Mouse (Mus musculus) thymus, adult 2 months (tissue): ENCODE results near the gene Abraxas2. TPM values are rescaled to one million over a fixed set of nuclear protein-coding genes. Genes with fewer than 3 reads are reported as not detected.
A peak's percentile ranks its signal among the peaks of the same experiment; 100 is the strongest.

ENCODE experiments used
- DNase-seq: peaks from one replicate; pipeline ENCODE4 v3.0.0; 2021
- H3K27ac ChIP-seq: fragments of 200-500 bp; 2 replicates; pipeline ENCODE4 v1.5.1; 2012; ENCODE audit warnings: low read length, control low read depth; ENCODE audit not compliant: control insufficient read depth, insufficient read depth
- H3K27me3 ChIP-seq: fragments of 200-500 bp; 2 replicates; pipeline ENCODE4 v1.6.1; 2012; ENCODE audit warnings: mild to moderate bottlenecking, low read length, moderate library complexity, mixed read lengths; ENCODE audit not compliant: control insufficient read depth, insufficient read depth
- H3K36me3 ChIP-seq: fragments of 200-500 bp; 2 replicates; pipeline ENCODE4 v1.6.1; 2012; ENCODE audit warnings: mild to moderate bottlenecking, low read length, moderate library complexity; ENCODE audit not compliant: control insufficient read depth, insufficient read depth
- H3K4me1 ChIP-seq: fragments of 200-500 bp; replicated peaks from 2 replicates; pipeline ENCODE4 v1.6.1; 2012; ENCODE audit warnings: low read length; ENCODE audit not compliant: control insufficient read depth, insufficient read depth
- H3K4me3 ChIP-seq: fragments of 200-500 bp; 2 replicates; pipeline ENCODE4 v1.5.1; 2012; ENCODE audit warnings: mild to moderate bottlenecking, low read length, control low read depth, moderate library complexity; ENCODE audit not compliant: control insufficient read depth, insufficient read depth
- CTCF ChIP-seq: fragments of 200-500 bp; IDR thresholded peaks from 2 replicates; pipeline ENCODE4 v1.5.1; 2012; ENCODE audit warnings: mild to moderate bottlenecking, control low read depth, low read length, moderate library complexity, borderline replicate concordance; ENCODE audit not compliant: control insufficient read depth, poor library complexity, insufficient read depth; ENCODE audit errors: extremely low read depth
- POLR2A ChIP-seq: fragments of 200-500 bp; IDR thresholded peaks from 2 replicates; pipeline ENCODE4 v1.6.1; 2012; ENCODE audit warnings: mild to moderate bottlenecking, low read length, control low read depth, moderate library complexity; ENCODE audit not compliant: control insufficient read depth, poor library complexity, insufficient read depth; ENCODE audit errors: extremely low read depth
- WGBS: fragments of 180-500 bp; shearing (Covaris S2); methylation state at CpG from one replicate; pipeline ENCODE4 v1.1.7; 2018; 5-methylcytosine and 5-hydroxymethylcytosine counted together
- polyA plus RNA-seq: library from polyadenylated mRNA; depleted of rRNA; stranded (reverse); fragments of >200 nt; gene quantifications from 2 replicates; pipeline ENCODE4 v1.2.3, GENCODE M21; 2012

The Abraxas2 gene
- polyA plus RNA-seq, 1 experiment = 12.8 TPM

GRCm38 (mm10) chr7:132875391-132876086 lies 16.5 kb downstream of the Abraxas2 start:
- over 99% methylated on average over 2 of the region's 2 CpGs for WGBS

GRCm38 (mm10) chr7:132880276-132880675 lies 21.3 kb downstream of the Abraxas2 start:
- TF ChIP-seq CTCF (no peak), POLR2A (no peak)
- Histone ChIP-seq H3K4me3 (no peak overlapping the region), H3K27me3 (no peaks in the 10 kb centered on the region), H3K36me3 (peaks cover 74% of the 10 kb centered on the region), H3K27ac (no peak overlapping the region), H3K4me1 (no peaks in the 10 kb centered on the region)
- no peak for DNase-seq
- WGBS = 93% methylated on average over 1 of the region's 1 CpGs

More at GRCm38 (mm10) chr7:132875391-132876086, 16.5 kb downstream of the Abraxas2 start:
- Histone ChIP-seq H3K4me1 (peaks cover 2% of the 10 kb centered on the region; the same call in 1 of the 2 replicates), H3K27ac (no peak overlapping the region), H3K36me3 (peaks cover 74% of the 10 kb centered on the region), H3K4me3 (no peak overlapping the region), H3K27me3 (no peaks in the 10 kb centered on the region)
- TF ChIP-seq CTCF (no peak), POLR2A (no peak)
- DNase-seq = no peak

DNA sequence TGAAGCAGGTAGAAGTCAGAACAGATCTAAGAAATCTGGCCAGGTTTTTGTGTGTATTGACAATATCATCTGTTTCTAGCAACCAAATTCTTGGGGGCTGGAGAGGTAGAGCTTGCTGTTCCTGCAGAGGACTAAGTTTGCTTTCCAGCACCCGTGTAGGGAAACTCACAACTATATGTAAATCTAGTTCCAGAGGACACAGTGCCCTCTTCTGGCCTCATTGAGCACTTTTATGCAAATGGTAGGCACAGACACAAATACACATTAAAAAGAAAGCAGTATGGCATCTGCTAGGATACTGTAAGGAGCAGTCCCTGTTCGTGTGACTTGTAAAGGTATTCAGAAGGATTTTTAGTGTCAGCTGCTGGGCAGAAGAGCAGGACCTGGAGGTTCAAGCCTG lies 23.3 kb downstream of the Abraxas2 start:
- H3K27ac ChIP-seq = no peak overlapping the region
- H3K4me1 ChIP-seq = no peaks in the 10 kb centered on the region
- no peaks in the 10 kb centered on the region for H3K27me3 ChIP-seq
- peak; percentile 31 for DNase-seq
- 82% methylated on average over 2 of the region's 2 CpGs for WGBS
- no peak overlapping the region for H3K4me3 ChIP-seq
- H3K36me3 ChIP-seq = peaks cover 56% of the 10 kb centered on the region
- TF ChIP-seq POLR2A (no peak), CTCF (no peak)

DNA sequence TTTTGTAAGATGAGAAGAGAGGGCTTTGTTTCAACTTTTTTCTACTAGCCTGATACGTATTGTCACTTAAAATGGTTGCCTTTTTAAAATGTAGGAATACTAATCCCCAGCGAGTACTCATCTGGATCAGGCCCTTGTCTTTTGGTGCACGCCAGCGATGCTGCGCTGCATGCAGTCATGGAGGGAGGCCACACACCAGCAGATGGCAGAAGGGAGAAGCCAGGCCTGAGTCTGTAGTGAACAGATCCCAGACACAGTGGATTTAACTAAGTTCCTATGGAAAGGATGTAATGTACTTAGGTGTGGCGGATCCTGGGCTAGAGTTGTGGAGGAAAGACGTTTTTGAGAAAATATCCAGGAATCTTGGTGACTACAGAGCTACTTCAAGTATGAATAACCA lies 25.0 kb downstream of the Abraxas2 start:
- WGBS = 99% methylated on average over 7 of the region's 7 CpGs
- Histone ChIP-seq H3K36me3 (peaks cover 41% of the 10 kb centered on the region), H3K27ac (no peak overlapping the region)

GRCm38 (mm10) chr7:132887019-132887804 lies 28.2 kb downstream of the Abraxas2 start:
- no peak overlapping the region for H3K27ac ChIP-seq
- peaks cover 23% of the 10 kb centered on the region for H3K36me3 ChIP-seq
- peaks cover 3% of the 10 kb centered on the region for H3K4me1 ChIP-seq
- TF ChIP-seq POLR2A (no peak), CTCF (no peak)
- no peak for DNase-seq
- no peaks in the 10 kb centered on the region for H3K27me3 ChIP-seq
- no peak overlapping the region for H3K4me3 ChIP-seq
- WGBS = 81% methylated on average over 7 of the region's 7 CpGs

More for the DNA sequence above, 25.0 kb downstream of the Abraxas2 start:
- Histone ChIP-seq H3K4me3 (no peak overlapping the region), H3K4me1 (peaks cover 3% of the 10 kb centered on the region), H3K27me3 (no peaks in the 10 kb centered on the region)
- DNase-seq = no peak
- TF ChIP-seq CTCF = no peak
- TF ChIP-seq POLR2A = no peak

DNA sequence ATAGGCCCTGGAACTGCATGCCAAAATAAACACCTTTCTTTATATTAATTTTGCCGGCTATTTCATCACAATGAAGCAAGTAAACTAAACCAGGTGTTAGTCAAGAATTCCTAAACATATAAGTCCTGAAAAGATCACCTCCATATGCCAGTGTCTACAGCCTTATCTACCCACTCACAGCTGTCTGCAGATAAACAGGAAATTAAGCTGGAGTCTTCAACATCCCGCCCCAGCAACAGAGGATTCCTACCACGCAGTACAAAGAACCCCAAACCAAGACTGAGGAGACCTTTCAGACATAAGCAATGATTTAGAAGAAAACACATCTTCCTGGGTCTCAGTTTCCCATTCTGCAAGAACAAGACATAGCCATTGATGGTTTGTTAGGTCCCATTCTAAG lies 29.0 kb downstream of the Abraxas2 start:
- Histone ChIP-seq H3K27me3 (no peaks in the 10 kb centered on the region), H3K4me1 (peaks cover 3% of the 10 kb centered on the region), H3K27ac (no peak overlapping the region), H3K4me3 (no peak overlapping the region), H3K36me3 (peaks cover 15% of the 10 kb centered on the region)
- no peak for TF ChIP-seq POLR2A
- TF ChIP-seq CTCF = no peak
- WGBS = 38% methylated on average over 3 of the region's 3 CpGs
- no peak for DNase-seq
